Mouse (Mus musculus): ENCODE results near the gene Naga.
A peak's percentile ranks its signal among the peaks of the same experiment; 100 is the strongest.

The Naga gene

GRCm38 (mm10) chr15:82348999-82349341 lies 10.2 kb upstream of the Naga start:
- Histone ChIP-seq H3K36me3 (ENCODE audit: insufficient read depth, low read length) (peaks cover 52% of the 10 kb centered on the region), H3K4me1 (replicated peaks; ENCODE audit: low read depth, low read length) (peaks cover 84% of the 10 kb centered on the region), H3K9me3 (ENCODE audit: low read length) (no peaks in the 10 kb centered on the region), H3K4me3 (replicated peaks; ENCODE audit: low read length) (no peak overlapping the region), H3K27me3 (ENCODE audit: insufficient read depth, low read length) (peaks cover 3% of the 10 kb centered on the region)
- TF ChIP-seq NANOG (IDR thresholded peaks at IDR 0.05; ENCODE audit: borderline replicate concordance, low read length) (no peak), POU5F1 (IDR thresholded peaks at IDR 0.05; ENCODE audit: borderline replicate concordance, low read length) (no peak), CTCF (conservative IDR thresholded peaks at IDR 0.05; ENCODE audit: low read length) (no peak)

DNA sequence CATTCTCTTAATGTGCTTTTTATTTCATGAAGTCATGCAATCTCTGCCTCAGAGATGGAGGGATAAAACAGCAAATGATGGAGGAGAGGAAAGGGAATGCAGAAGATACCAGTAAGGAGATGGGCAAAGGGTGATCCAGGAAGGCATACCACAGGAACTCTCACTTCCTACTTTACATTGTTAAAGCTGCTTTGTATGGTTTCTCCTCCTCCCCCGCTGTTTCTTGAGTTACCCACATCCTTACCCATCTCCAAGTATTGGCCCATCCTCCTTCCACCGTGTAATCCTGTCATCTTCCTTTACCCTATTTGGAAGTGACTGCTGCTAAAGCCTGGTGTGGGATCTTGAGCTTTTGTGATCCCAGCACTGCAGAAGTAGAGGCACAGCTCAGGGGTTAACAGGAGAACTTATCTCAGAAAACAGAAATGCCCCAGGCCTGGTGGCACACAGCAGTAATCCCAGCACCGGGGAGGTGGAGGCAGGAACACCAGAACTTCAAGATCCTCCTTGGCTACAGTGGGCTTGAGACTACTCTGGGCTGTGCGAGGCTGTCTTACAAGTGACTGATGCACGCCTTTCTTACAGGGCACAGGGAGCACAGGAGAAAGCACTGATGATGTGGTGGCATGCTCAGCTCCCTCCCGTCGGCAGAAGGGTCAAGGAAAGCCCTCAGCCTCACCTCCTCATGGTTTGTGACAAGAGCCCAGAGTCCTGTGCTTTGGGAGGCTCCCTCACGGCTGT lies 9.7 kb upstream of the Naga start:
- Histone ChIP-seq H3K4me1 (replicated peaks; ENCODE audit: low read depth, low read length) (peaks cover 89% of the 10 kb centered on the region), H3K36me3 (ENCODE audit: insufficient read depth, low read length) (peaks cover 52% of the 10 kb centered on the region), H3K9me3 (ENCODE audit: low read length) (no peaks in the 10 kb centered on the region), H3K4me3 (replicated peaks; ENCODE audit: low read length) (0 out of 2 replicates have a peak overlapping the region, but pooled peaks have one; percentile 4), H3K27me3 (ENCODE audit: insufficient read depth, low read length) (peaks cover 3% of the 10 kb centered on the region)
- no peak for TF ChIP-seq CTCF (conservative IDR thresholded peaks at IDR 0.05; ENCODE audit: low read length)
- no peak for TF ChIP-seq POU5F1 (IDR thresholded peaks at IDR 0.05; ENCODE audit: borderline replicate concordance, low read length)
- TF ChIP-seq NANOG (IDR thresholded peaks at IDR 0.05; ENCODE audit: borderline replicate concordance, low read length), result no peak

- peaks cover 52% of the 10 kb centered on the region for H3K36me3 ChIP-seq (ENCODE audit: insufficient read depth, low read length)
- TF ChIP-seq NANOG (IDR thresholded peaks at IDR 0.05; ENCODE audit: borderline replicate concordance, low read length) (no peak), POU5F1 (IDR thresholded peaks at IDR 0.05; ENCODE audit: borderline replicate concordance, low read length) (no peak), CTCF (conservative IDR thresholded peaks at IDR 0.05; ENCODE audit: low read length) (no peak)
- peaks cover 3% of the 10 kb centered on the region for H3K27me3 ChIP-seq (ENCODE audit: insufficient read depth, low read length)
- H3K9me3 ChIP-seq (ENCODE audit: low read length), result no peaks in the 10 kb centered on the region
- peaks cover 88% of the 10 kb centered on the region for H3K4me1 ChIP-seq (replicated peaks; ENCODE audit: low read depth, low read length)
- peak overlapping the region; percentile 92 for H3K4me3 ChIP-seq (replicated peaks; ENCODE audit: low read length)
Observed at GRCm38 (mm10) chr15:82347852-82348251, 9.1 kb upstream of the Naga start.

DNA sequence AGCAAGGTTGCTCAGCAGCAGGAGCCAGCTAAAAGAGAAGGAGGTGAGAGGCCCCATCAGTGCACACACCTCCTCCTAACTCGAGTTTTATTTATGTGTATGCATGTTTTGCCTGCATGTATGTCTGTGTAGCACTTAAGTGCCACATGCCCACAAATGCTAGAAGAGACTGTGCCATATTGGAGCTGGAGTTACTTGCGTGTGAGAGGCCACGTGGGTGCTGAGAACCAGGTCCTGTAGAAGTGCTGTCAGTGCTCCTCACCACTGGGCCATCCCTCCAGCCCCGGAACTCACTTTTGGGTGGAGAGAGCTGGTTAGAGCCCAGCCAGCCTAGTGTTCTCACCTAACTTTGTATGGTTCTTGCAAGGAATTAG lies 8.6 kb upstream of the Naga start:
- peak overlapping the region; percentile 92 for H3K4me3 ChIP-seq (replicated peaks; ENCODE audit: low read length)
- H3K9me3 ChIP-seq (ENCODE audit: low read length), result no peaks in the 10 kb centered on the region
- H3K36me3 ChIP-seq (ENCODE audit: insufficient read depth, low read length), result peaks cover 52% of the 10 kb centered on the region
- H3K4me1 ChIP-seq (replicated peaks; ENCODE audit: low read depth, low read length), result peaks cover 83% of the 10 kb centered on the region
- H3K27me3 ChIP-seq (ENCODE audit: insufficient read depth, low read length), result peaks cover 3% of the 10 kb centered on the region
- TF ChIP-seq NANOG (IDR thresholded peaks at IDR 0.05; ENCODE audit: borderline replicate concordance, low read length) (no peak), POU5F1 (IDR thresholded peaks at IDR 0.05; ENCODE audit: borderline replicate concordance, low read length) (no peak), CTCF (conservative IDR thresholded peaks at IDR 0.05; ENCODE audit: low read length) (no peak)

GRCm38 (mm10) chr15:82346580-82347302 lies 8.0 kb upstream of the Naga start:
- no peaks in the 10 kb centered on the region for H3K9me3 ChIP-seq (ENCODE audit: low read length)
- H3K27me3 ChIP-seq (ENCODE audit: insufficient read depth, low read length), result peaks cover 9% of the 10 kb centered on the region
- H3K36me3 ChIP-seq (ENCODE audit: insufficient read depth, low read length), result peaks cover 47% of the 10 kb centered on the region
- peaks cover 83% of the 10 kb centered on the region for H3K4me1 ChIP-seq (replicated peaks; ENCODE audit: low read depth, low read length)
- peak overlapping the region; percentile 92 for H3K4me3 ChIP-seq (replicated peaks; ENCODE audit: low read length)
- TF ChIP-seq POU5F1 (IDR thresholded peaks at IDR 0.05; ENCODE audit: borderline replicate concordance, low read length) (no peak), NANOG (IDR thresholded peaks at IDR 0.05; ENCODE audit: borderline replicate concordance, low read length) (no peak), CTCF (conservative IDR thresholded peaks at IDR 0.05; ENCODE audit: low read length) (no peak)

DNA sequence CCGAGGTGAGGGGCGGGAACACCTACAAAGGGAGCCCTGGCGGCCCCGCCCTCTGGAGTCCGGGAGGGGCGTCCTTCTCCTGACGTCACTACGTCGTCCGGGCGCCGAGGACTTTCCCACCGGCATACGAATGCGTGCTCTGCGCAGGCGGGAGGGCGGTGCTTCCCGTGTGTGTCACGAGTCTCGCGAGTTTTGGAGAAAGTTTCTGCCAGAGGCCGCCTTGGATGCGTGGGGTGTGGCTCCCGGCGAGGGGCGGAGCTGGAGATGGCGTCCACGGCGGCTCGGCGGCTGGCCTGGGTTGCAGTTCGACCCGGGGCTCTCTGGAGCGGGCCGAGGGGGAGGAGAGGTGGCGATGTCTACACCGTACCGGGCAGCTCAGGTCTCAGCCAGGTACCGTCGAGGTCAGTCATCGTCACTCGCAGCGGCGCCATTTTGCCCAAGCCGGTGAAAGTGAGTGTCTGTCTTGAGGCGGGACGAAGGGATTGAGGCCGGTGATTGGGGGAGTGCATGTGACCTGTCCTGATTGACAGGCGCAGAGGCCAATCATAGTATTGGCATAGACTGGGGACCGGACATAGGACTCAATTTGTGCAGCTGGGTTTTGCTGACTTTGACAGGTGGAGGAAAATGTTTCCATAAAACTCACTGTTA lies 7.2 kb upstream of the Naga start:
- Histone ChIP-seq H3K9me3 (ENCODE audit: low read length) (no peaks in the 10 kb centered on the region), H3K4me3 (replicated peaks; ENCODE audit: low read length) (peak overlapping the region; percentile 92), H3K4me1 (replicated peaks; ENCODE audit: low read depth, low read length) (peaks cover 80% of the 10 kb centered on the region), H3K36me3 (ENCODE audit: insufficient read depth, low read length) (peaks cover 40% of the 10 kb centered on the region), H3K27me3 (ENCODE audit: insufficient read depth, low read length) (peaks cover 17% of the 10 kb centered on the region)
- TF ChIP-seq NANOG (IDR thresholded peaks at IDR 0.05; ENCODE audit: borderline replicate concordance, low read length) (no peak), POU5F1 (IDR thresholded peaks at IDR 0.05; ENCODE audit: borderline replicate concordance, low read length) (no peak), CTCF (conservative IDR thresholded peaks at IDR 0.05; ENCODE audit: low read length) (no peak)

GRCm38 (mm10) chr15:82344971-82345370 lies 6.2 kb upstream of the Naga start:
- no peak for TF ChIP-seq CTCF (conservative IDR thresholded peaks at IDR 0.05; ENCODE audit: low read length)
- TF ChIP-seq POU5F1 (IDR thresholded peaks at IDR 0.05; ENCODE audit: borderline replicate concordance, low read length), result no peak
- TF ChIP-seq NANOG (IDR thresholded peaks at IDR 0.05; ENCODE audit: borderline replicate concordance, low read length), result no peak
- no peaks in the 10 kb centered on the region for H3K9me3 ChIP-seq (ENCODE audit: low read length)
- H3K36me3 ChIP-seq (ENCODE audit: insufficient read depth, low read length), result peaks cover 30% of the 10 kb centered on the region
- peak overlapping the region; percentile 92 for H3K4me3 ChIP-seq (replicated peaks; ENCODE audit: low read length)
- peaks cover 80% of the 10 kb centered on the region for H3K4me1 ChIP-seq (replicated peaks; ENCODE audit: low read depth, low read length)
- peaks cover 26% of the 10 kb centered on the region for H3K27me3 ChIP-seq (ENCODE audit: insufficient read depth, low read length)
